Mouse (Mus musculus) cortical plate, adult 2 months (tissue): Measurements from ENCODE around the gene Rhof.

Source experiments
- CTCF ChIP-seq: fragments of 200-500 bp; IDR thresholded peaks from 2 replicates; pipeline ENCODE4 v1.5.1; 2011; ENCODE audit warnings: mild to moderate bottlenecking, control low read depth, low read length; ENCODE audit not compliant: insufficient read depth; ENCODE audit errors: extremely low read depth
- POLR2A ChIP-seq: fragments of 200-500 bp; IDR thresholded peaks from 2 replicates; pipeline ENCODE4 v1.6.1; 2011; ENCODE audit warnings: mild to moderate bottlenecking, low read length, control low read depth; ENCODE audit not compliant: insufficient read depth; ENCODE audit errors: extremely low read depth

GRCm38 (mm10) chr5:123060706-123061401 lies 71.6 kb downstream of the Rhof start:
- no peak for TF ChIP-seq CTCF
- TF ChIP-seq POLR2A = no peak
